Mouse (Mus musculus) T-helper 1 cell (primary cell): ENCODE measurements around the gene Hoxb4.

Experiments used
- in situ Hi-C: fragments of 300-600 bp; cut with MboI, MseI; formaldehyde crosslinking; loops from one replicate; pipeline ENCODE4 v1.15.1; 2025; ENCODE audit warnings: high pct_unique_total_duplicates

Gene Hoxb4

GRCm38 (mm10) chr11:96284774-96285734, 33.0 kb upstream of the Hoxb4 start:
- in situ Hi-C loops: loop anchor here (5.0 kb wide), 1 partner anchor 577 kb away; no protein-coding TSS in a partner anchor

GRCm38 (mm10) chr11:96285771-96286738, 32.0 kb upstream of the Hoxb4 start, which contains the start of gene Hoxb7:
Hoxb7 (plus strand) TSS chr11:96286623.
- in situ Hi-C loops: loop anchor here (5.0 kb wide), 1 partner anchor 576 kb away; no protein-coding TSS in a partner anchor

DNA sequence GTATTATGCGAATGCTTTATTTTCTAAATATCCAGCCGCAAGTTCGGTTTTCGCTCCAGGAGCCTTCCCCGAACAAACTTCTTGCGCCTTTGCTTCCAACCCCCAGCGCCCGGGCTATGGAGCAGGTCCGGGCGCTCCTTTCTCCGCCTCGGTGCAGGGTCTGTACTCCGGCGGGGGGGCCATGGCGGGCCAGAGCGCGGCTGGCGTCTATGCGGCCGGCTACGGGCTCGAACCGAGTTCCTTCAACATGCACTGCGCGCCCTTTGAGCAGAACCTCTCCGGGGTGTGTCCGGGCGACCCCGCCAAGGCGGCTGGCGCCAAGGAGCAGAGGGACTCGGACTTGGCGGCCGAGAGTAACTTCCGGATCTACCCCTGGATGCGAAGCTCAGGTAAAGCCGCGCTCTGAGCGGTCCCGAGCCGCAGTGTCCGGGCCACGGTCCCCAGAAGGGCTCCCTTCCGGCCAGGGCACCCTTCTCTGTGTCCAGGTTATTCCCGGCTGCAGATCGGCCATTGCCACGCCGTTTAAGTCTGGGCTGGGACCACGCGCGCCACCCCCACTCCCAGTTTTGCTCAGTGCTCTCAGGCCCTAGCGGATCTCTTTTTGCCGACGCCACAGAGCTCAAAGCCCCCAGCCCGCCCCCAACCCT, 31.2 kb upstream of the Hoxb4 start:
- in situ Hi-C loops: loop anchor here (5.0 kb wide), 1 partner anchor 575 kb away; no protein-coding TSS in a partner anchor

- in situ Hi-C loops: loop anchor here (5.0 kb wide), 1 partner anchor 575 kb away; no protein-coding TSS in a partner anchor
Observed at GRCm38 (mm10) chr11:96287411-96287810, 30.7 kb upstream of the Hoxb4 start.

DNA sequence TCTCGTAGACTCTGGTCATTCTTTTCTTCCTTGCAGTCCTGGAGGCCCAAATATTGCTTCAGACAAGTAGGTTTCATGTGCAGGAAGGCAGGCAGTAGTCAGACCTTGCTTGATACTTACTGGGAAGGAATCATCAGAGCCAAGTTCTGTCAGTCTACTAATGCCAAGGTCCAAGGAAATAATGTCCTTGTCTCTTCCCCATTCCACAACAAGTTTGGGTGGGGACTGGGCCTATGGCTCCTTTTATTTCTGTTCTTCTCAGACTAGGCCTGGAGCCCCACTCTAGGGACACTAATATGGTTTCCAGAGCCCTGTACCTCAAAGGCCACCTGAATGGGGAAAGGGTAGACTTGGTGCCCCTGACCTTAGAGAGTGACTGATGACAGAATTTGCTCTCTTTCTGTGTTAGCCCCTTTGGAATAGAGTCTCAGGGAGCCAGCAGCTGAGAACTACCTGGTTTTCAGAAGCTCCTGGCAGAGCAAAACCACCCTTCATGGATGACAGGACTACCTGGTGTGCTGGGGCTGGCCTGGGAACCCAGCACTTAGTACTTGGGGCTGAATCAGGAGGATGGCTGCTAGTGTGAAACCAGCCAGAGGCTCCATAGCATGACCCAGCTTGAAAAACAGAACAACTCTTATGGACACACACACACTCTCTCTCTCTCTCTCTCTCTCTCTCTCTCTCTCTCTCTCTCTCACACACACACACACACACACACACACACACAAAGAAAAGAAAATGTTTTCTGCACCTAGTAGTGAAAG, 29.4 kb upstream of the Hoxb4 start:
- in situ Hi-C loops: loop anchor here (5.0 kb wide), 1 partner anchor 574 kb away; no protein-coding TSS in a partner anchor

DNA sequence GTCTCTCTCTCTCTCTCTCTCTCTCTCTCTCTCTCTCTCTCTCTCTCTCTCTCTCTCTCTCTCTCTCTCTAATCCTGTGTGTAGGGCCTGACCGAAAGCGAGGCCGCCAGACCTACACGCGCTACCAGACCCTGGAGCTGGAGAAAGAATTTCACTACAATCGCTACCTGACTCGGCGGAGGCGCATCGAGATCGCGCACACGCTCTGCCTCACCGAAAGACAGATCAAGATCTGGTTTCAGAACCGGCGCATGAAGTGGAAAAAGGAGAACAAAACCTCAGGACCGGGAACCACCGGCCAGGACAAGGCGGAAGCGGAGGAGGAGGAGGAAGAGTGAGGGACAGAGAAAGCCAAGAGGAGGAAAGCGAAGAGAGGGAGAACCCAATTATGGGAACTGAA, 28.8 kb upstream of the Hoxb4 start:
- in situ Hi-C loops: loop anchor here (5.0 kb wide), 1 partner anchor 573 kb away; no protein-coding TSS in a partner anchor

GRCm38 (mm10) chr11:96289837-96290236, 28.2 kb upstream of the Hoxb4 start:
- in situ Hi-C loops: loop anchor here (5.0 kb wide), 1 partner anchor 572 kb away; no protein-coding TSS in a partner anchor

DNA sequence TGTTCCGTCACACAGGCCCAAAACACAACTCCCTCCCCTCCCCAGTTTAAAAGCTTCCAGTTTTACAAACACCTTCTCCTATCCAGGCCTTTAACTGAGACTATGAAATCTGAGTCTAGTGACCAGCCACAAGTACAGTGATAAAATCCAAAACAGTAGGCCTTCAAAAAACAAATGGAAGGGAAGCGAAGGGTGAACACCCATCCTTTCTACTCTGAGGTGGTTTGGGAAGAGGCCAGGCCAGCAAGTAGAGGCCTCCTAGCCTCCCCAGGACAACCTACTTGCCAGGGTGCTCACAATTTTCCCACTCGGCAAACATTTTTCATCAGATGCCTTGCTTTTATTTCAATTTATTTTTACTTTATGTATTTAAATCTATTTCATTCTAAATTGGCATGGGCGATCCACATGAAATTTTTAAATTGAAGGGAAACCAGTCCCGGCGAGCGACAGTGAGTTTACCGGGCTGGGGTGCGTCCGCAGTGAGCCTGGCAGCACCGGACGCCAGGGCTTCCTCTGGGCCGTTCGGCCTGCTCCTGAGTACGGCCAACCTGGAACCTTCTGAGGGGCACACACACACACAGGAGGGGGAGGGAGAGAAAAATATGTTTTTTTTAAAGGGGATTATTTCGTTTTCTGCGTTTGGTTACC, 27.2 kb upstream of the Hoxb4 start:
- in situ Hi-C loops: no loop called here

GRCm38 (mm10) chr11:96291681-96292564, 26.1 kb upstream of the Hoxb4 start, which contains the start of gene Hoxb6:
Hoxb6 (plus strand) TSS chr11:96292476.
- in situ Hi-C loops: no loop called here

DNA sequence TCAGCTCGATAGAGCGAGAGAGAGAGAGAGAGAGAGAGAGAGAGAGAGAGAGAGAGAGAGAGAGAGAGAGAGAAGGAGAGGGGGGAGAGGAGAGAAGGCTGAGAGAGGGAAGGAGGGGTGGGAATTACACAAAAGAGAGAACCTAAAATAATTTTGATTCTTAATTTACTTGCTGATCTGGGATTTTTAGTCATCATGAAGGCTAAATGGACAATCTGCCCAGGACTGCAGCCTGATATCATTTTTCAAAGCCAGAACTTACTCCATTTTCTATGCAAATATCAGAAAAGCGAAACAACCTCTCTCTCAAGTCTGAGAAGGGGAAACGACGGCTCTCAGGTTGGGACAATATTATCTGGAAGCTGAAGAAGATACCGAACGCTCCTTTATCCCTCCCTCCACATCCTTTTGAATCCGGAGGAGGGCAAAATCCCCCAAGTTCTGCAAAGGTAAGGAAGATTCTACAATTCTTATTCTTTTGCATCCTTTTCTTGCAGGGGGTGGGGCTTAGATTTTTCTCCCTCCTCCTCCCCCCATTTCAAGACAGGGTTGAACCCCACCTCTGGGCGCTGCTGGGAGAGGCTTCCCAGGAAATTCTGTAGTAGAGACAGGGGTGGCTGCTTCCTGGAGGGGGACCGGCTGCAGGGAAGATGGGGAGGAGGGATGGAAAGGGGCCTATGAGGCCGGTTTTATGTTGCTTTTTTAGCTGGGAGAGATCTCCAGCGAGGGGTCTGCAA, 25.3 kb upstream of the Hoxb4 start:
- in situ Hi-C loops: no loop called here

DNA sequence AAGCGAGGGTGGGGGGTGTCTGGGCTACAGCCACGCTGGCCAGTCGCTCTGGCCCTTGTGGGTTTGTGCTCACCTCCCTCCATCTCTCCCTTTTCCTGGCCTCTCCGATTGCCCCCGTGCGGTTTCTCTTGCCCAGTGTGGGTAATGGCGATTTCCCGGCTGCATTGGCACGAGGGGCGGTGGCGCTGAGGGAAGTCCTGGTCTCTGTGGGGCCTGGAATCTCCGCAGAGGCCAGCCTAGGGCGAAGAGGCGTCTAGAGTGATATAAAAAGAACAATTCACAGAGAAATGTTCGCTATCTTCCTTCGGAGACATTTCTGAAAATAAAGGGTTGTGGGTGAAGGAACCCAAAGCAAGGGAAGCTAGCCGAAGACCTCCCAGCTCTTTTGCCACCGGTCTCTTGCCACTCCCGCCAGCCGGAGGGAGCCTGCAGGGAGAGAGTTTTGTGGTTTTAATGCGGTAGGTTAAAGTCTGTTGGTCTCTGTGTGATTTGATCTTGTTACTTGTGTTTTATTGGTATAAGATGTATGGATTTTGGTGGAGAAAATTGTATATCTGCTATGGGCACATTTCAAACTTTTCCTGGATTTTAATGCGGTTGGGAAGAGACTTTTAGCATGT, 24.7 kb upstream of the Hoxb4 start:
- in situ Hi-C loops: no loop called here

- in situ Hi-C loops: no loop called here
Observed at GRCm38 (mm10) chr11:96294245-96295091, 23.6 kb upstream of the Hoxb4 start.

DNA sequence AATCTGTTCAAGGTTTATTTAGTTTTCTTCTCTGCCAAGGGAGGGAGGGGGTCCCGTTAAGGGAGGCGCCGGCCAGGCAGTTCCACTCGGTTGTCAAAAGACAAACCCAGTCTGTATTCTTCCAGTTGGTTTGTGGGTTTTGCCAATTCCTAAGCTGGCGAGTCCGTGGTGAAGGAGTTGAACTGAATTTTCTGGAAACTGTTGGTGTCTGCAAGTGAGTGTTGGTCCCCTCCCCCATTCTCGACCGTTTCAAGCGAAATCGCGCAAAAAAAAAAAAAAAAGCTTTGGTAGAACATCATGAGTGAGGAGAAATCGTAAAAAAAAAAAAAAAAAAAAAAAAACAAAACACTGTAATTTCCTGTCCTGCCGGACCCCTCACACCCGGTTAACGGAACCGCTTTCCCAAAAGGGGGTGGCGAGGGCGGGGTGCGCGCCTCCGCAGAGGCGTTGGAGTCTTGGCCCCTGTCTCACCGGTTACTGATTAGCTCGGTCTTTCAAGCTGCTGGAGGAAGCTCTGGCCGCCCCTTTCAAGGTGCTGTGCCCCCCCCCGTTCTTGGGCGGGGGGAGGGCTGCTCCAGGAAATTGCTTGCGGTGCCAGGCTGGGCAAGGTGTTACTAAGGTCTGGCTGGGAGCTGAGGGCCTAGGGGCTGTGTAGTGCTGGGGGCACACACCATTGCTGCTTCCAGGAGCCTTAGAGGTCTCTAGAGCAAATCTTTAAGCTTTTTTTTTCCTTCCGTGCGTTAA, 22.8 kb upstream of the Hoxb4 start:
- in situ Hi-C loops: no loop called here

GRCm38 (mm10) chr11:96296997-96297396, 21.1 kb upstream of the Hoxb4 start:
- in situ Hi-C loops: no loop called here

GRCm38 (mm10) chr11:96297428-96297827, 20.6 kb upstream of the Hoxb4 start:
- in situ Hi-C loops: no loop called here
